Mouse (Mus musculus) CH12.LX (cell line): ENCODE data around the gene Olfr574. TPM values are rescaled to one million over a fixed set of nuclear protein-coding genes. Genes with fewer than 3 reads are reported as not detected.

Source experiments
- DNase-seq: peaks from one replicate; pipeline ENCODE4 v3.0.0-alpha.2; 2013; ENCODE audit errors: extremely low read depth
- H3K27ac ChIP-seq: 2 replicates; pipeline ENCODE4 v1.5.1; 2012; ENCODE audit warnings: low read depth, mild to moderate bottlenecking, control low read depth, moderate library complexity; ENCODE audit not compliant: insufficient read depth
- H3K27me3 ChIP-seq: replicated peaks from 2 replicates; pipeline ENCODE3; 2012; ENCODE audit warnings: inconsistent platforms
- H3K36me3 ChIP-seq, 2 experiments: replicated peaks in 1 of 2; 2 replicates each; pipeline versions ENCODE3 to v1.6.1; 2012; ENCODE audit warnings: inconsistent platforms in 1 of 2, low read length in 1 of 2, mild to moderate bottlenecking in 1 of 2, mixed read lengths in 1 of 2, moderate library complexity in 1 of 2; ENCODE audit not compliant: control insufficient read depth in 1 of 2, insufficient read depth in 1 of 2
- H3K4me1 ChIP-seq, 2 experiments: 2 replicates each; pipeline ENCODE4 v1.6.1; 2012; ENCODE audit warnings: inconsistent platforms in 1 of 2, moderate library complexity in 1 of 2; ENCODE audit not compliant: insufficient read depth in 2 of 2, control insufficient read depth in 1 of 2
- H3K4me2 ChIP-seq: 2 replicates; pipeline ENCODE4 v1.6.1; 2012; ENCODE audit warnings: low read depth, mild to moderate bottlenecking, control low read depth; ENCODE audit not compliant: poor library complexity, insufficient read depth, severe bottlenecking
- H3K4me3 ChIP-seq, 3 experiments: fragments of 150-350 bp in 1 of 3; sonication (generic) in 1 of 3; replicated peaks in 1 of 3; 2 replicates each; pipeline versions ENCODE3 to v1.5.1; 2011 to 2012; ENCODE audit warnings: low read depth in 2 of 3, low read length in 2 of 3, mild to moderate bottlenecking in 2 of 3, moderate library complexity in 2 of 3, control low read depth in 1 of 3, improper control_type of control experiment in 1 of 3, inconsistent platforms in 1 of 3, mixed read lengths in 1 of 3; ENCODE audit not compliant: poor library complexity in 1 of 3
- H3K79me2 ChIP-seq: replicated peaks from 2 replicates; pipeline ENCODE4 v1.6.1; 2012; ENCODE audit warnings: mild to moderate bottlenecking, moderate library complexity; ENCODE audit not compliant: control insufficient read depth, poor library complexity, insufficient read depth, severe bottlenecking; ENCODE audit errors: extremely low read depth
- H3K9ac ChIP-seq: 2 replicates; pipeline ENCODE4 v1.6.1; 2012; ENCODE audit warnings: low read depth, mild to moderate bottlenecking, control low read depth, moderate library complexity; ENCODE audit not compliant: insufficient read depth
- H3K9me3 ChIP-seq: replicated peaks from 2 replicates; pipeline ENCODE3; 2012; ENCODE audit warnings: low read length, inconsistent platforms, mixed read lengths
- BHLHE40 ChIP-seq: IDR thresholded peaks from 2 replicates; pipeline ENCODE4 v1.6.1; 2011; ENCODE audit warnings: mild to moderate bottlenecking, low read depth, low read length, improper control_type of control experiment
- CHD1 ChIP-seq: IDR thresholded peaks from 2 replicates; pipeline ENCODE4 v1.6.1; 2012; ENCODE audit warnings: low read depth, low read length, improper control_type of control experiment, inconsistent platforms
- CHD2 ChIP-seq: IDR thresholded peaks from 2 replicates; pipeline ENCODE4 v1.6.1; 2011; ENCODE audit warnings: low read length, improper control_type of control experiment
- ELF1 ChIP-seq: IDR thresholded peaks from 2 replicates; pipeline ENCODE4 v1.6.1; 2014; ENCODE audit warnings: low read depth, mild to moderate bottlenecking, inconsistent platforms, low read length, improper control_type of control experiment
- EP300 ChIP-seq: IDR thresholded peaks from 2 replicates; pipeline ENCODE4 v1.6.1; 2011; ENCODE audit warnings: low read length, improper control_type of control experiment
- ETS1 ChIP-seq: conservative IDR thresholded peaks from 2 replicates; pipeline ENCODE4 v1.6.1; 2012; ENCODE audit warnings: low read depth, mild to moderate bottlenecking, inconsistent platforms, low read length, improper control_type of control experiment, moderate library complexity
- GABPA ChIP-seq: IDR thresholded peaks from 2 replicates; pipeline ENCODE4 v1.6.1; 2012; ENCODE audit warnings: low read depth, low read length, improper control_type of control experiment, inconsistent platforms; ENCODE audit not compliant: insufficient replicate concordance
- JUND ChIP-seq: conservative IDR thresholded peaks from 2 replicates; pipeline ENCODE4 v1.6.1; 2011; ENCODE audit warnings: low read depth, low read length, improper control_type of control experiment
- MAFK ChIP-seq: IDR thresholded peaks from 2 replicates; pipeline ENCODE4 v1.6.1; 2011; ENCODE audit warnings: low read length, improper control_type of control experiment; ENCODE audit not compliant: insufficient replicate concordance
- MAX ChIP-seq: IDR thresholded peaks from 2 replicates; pipeline ENCODE4 v1.6.1; 2011; ENCODE audit warnings: low read length, improper control_type of control experiment
- MXI1 ChIP-seq: IDR thresholded peaks from 2 replicates; pipeline ENCODE4 v1.6.1; 2011; ENCODE audit warnings: mild to moderate bottlenecking, low read depth, low read length, improper control_type of control experiment
- PAX5 ChIP-seq: IDR thresholded peaks from 2 replicates; pipeline ENCODE4 v1.6.1; 2012; ENCODE audit warnings: low read length, inconsistent platforms, mixed read lengths
- POLR2A ChIP-seq: IDR thresholded peaks from 2 replicates; pipeline ENCODE4 v1.6.1; 2011; ENCODE audit warnings: low read depth, mild to moderate bottlenecking, improper control_type of control experiment, low read length
- POLR2AphosphoS2 ChIP-seq: IDR thresholded peaks from 2 replicates; pipeline ENCODE4 v1.6.1; 2011; ENCODE audit warnings: low read depth, low read length, improper control_type of control experiment
- RAD21 ChIP-seq: IDR thresholded peaks from 2 replicates; pipeline ENCODE4 v1.6.1; 2011; ENCODE audit warnings: low read depth, mild to moderate bottlenecking, low read length, improper control_type of control experiment, moderate library complexity
- SIN3A ChIP-seq: IDR thresholded peaks from 2 replicates; pipeline ENCODE4 v1.6.1; 2012; ENCODE audit warnings: low read length, improper control_type of control experiment, inconsistent platforms
- USF1 ChIP-seq: IDR thresholded peaks from 2 replicates; pipeline ENCODE4 v1.6.1; 2014; ENCODE audit warnings: low read depth, mild to moderate bottlenecking, inconsistent platforms, low read length, improper control_type of control experiment
- USF2 ChIP-seq: conservative IDR thresholded peaks from 2 replicates; pipeline ENCODE4 v1.6.1; 2011; ENCODE audit warnings: low read depth, low read length, improper control_type of control experiment
- ZC3H11A ChIP-seq: IDR thresholded peaks from 2 replicates; pipeline ENCODE4 v1.6.1; 2012; ENCODE audit warnings: low read depth, mild to moderate bottlenecking, inconsistent platforms, low read length, improper control_type of control experiment
- ZKSCAN1 ChIP-seq: IDR thresholded peaks from 2 replicates; pipeline ENCODE4 v1.6.1; 2012; ENCODE audit warnings: low read depth, inconsistent platforms, low read length, improper control_type of control experiment, borderline replicate concordance
- ZNF384 ChIP-seq: IDR thresholded peaks from 2 replicates; pipeline ENCODE4 v1.6.1; 2012; ENCODE audit warnings: low read depth, low read length, improper control_type of control experiment, inconsistent platforms
- dilution Hi-C: fragments of 300-500 bp; cut with MboI; formaldehyde crosslinking; loops from 2 replicates; pipeline ENCODE4 v1.14.3; 2020; ENCODE audit warnings: low sequenced_read_pairs; ENCODE audit not compliant: extremely low pct_unique_long_range_greater_than_20kb, extremely low pct_ligation_motif_present
- in situ Hi-C: fragments of 300-500 bp; cut with MboI; formaldehyde crosslinking; loops from 3 replicates; pipeline ENCODE4 v1.14.3; 2019; ENCODE audit warnings: low sequenced_read_pairs, low pct_ligation_motif_present, low pct_unique_long_range_greater_than_20kb, mixed read lengths
- polyA plus RNA-seq: library from polyadenylated mRNA; unstranded; fragments of >175 nt; gene quantifications from 2 replicates; pipeline ENCODE4 v1.2.1, GENCODE M21; 2012; ENCODE audit warnings: low read depth; ENCODE audit not compliant: insufficient read length
- total RNA-seq, 2 experiments: library from RNA; depleted of rRNA; stranded (reverse); fragments of 300-350 nt in 1 of 2; fragments of >200 nt in 1 of 2; gene quantifications; 2 replicates each; pipeline ENCODE4 v1.2.3; 2012 to 2014

Gene Olfr574
- not detected in 2 replicates for total RNA-seq (2012; rRNA removed)
- not detected in 2 replicates for total RNA-seq (2014; rRNA removed)
- polyA plus RNA-seq = not detected in 2 replicates

GRCm38 (mm10) chr7:102948167-102948566 lies at the start of gene Olfr574:
Gene Olfr574 (plus strand): TSS chr7:102948467.
- TF ChIP-seq ETS1 (no peak), USF2 (no peak), POLR2A (no peak), POLR2AphosphoS2 (no peak), MXI1 (no peak), ZC3H11A (no peak), JUND (no peak)
- no peaks in the 10 kb centered on the region for H3K27me3 ChIP-seq
- H3K4me3 ChIP-seq = no peak within 1 kb of the TSS
- dilution Hi-C loops = no loop called here
- no peak within 1 kb of the TSS for H3K4me2 ChIP-seq
- H3K36me3 ChIP-seq = no peaks in the 10 kb centered on the region
- H3K4me1 ChIP-seq = no peaks in the 10 kb centered on the region
- H3K79me2 ChIP-seq = no peaks in the 10 kb centered on the region
- no peak for DNase-seq
- H3K27ac ChIP-seq = no peak within 1 kb of the TSS
- H3K9ac ChIP-seq = no peak within 1 kb of the TSS
- in situ Hi-C loops = no loop called here
- H3K9me3 ChIP-seq = no peaks in the 10 kb centered on the region

GRCm38 (mm10) chr7:102915261-102915660 lies 33.0 kb upstream of the Olfr574 start:
- Histone ChIP-seq H3K9ac (no peak overlapping the region), H3K79me2 (no peaks in the 10 kb centered on the region), H3K27me3 (no peaks in the 10 kb centered on the region), H3K4me2 (no peak overlapping the region), H3K27ac (no peak overlapping the region), H3K4me1 (peaks cover 0 to 5% of the 10 kb centered on the region in 2 experiments; a peak in 2 of 4 replicates), H3K9me3 (no peaks in the 10 kb centered on the region), H3K36me3 (no peaks in the 10 kb centered on the region), H3K4me3 (no peak overlapping the region)
- dilution Hi-C loops = no loop called here
- in situ Hi-C loops = loop anchor here (10.0 kb wide), 2 partner anchors 250 to 410 kb away; partner anchors contain the start of gene Olfr556
- DNase-seq = no peak
- no peak for TF ChIP-seq MXI1
- TF ChIP-seq CHD1 = no peak
- no peak for TF ChIP-seq ETS1
- TF ChIP-seq ZNF384 = no peak
- TF ChIP-seq EP300 = no peak
- no peak for TF ChIP-seq ELF1
- TF ChIP-seq ZC3H11A = no peak
- no peak for TF ChIP-seq POLR2A
- no peak for TF ChIP-seq GABPA
- TF ChIP-seq MAX = no peak
- TF ChIP-seq USF2 = no peak
- TF ChIP-seq BHLHE40 = no peak
- no peak for TF ChIP-seq MAFK
- TF ChIP-seq ZKSCAN1 = no peak
- no peak for TF ChIP-seq RAD21
- TF ChIP-seq SIN3A = no peak
- TF ChIP-seq PAX5 = no peak
- TF ChIP-seq USF1 = no peak
- TF ChIP-seq CHD2 = no peak
